Mouse (Mus musculus) central nervous system, embryonic 11.5 days (tissue): ENCODE data around the gene Eci1. TPM values are rescaled to one million over a fixed set of nuclear protein-coding genes. Genes with fewer than 3 reads are reported as not detected.

Experiments used
- polyA plus RNA-seq: library from polyadenylated mRNA; depleted of rRNA; stranded (reverse); fragments of >200 nt; gene quantifications from 2 replicates; pipeline ENCODE4 v1.2.3, GENCODE M21; 2012; rRNA removed

Eci1 gene
- 51.7 and 52.0 TPM in 2 replicates for polyA plus RNA-seq

DNA sequence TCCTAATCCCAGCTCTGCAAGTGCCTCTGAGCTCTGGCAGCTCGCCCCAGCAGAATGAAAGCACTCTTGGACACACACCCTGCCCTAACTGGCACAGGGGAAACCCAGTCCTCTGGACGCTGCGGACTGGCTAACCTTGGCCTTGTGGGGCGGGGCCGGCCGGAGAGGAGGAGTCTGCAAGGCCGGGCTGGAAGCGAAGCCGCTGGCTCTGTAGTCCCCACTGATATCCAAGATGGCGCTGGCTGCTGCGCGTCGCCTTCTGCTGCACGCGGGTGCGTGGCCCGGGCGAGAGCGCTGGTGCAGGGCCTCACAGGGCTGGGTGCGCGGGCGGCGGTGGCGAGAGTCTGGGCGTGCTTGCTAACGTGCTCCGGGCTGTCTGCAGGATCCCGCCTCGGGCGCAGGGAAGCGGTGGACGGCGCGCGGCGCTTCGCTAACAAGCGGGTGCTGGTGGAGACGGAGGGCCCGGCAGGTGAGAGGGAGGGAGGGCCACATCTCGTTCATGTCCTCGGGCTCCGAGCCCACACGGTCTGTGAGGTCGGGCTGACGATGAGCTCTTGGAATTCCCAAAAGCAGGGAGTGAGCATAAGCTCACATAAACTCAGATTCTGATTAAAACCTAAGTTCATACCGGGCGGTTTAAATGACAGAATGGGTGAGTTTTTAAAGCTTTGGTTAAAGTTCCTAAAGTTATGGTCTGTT lies at the start of gene Eci1:
Gene Eci1 (plus strand): TSS at position 171 of the 699 bp plus-strand sequence.

GRCm38 (mm10) chr17:24414230-24414976 lies 12.0 kb upstream of the Eci1 start, which contains the start of gene Rnps1:
TSS of gene Rnps1 (plus strand) at chr17:24414565.

GRCm38 (mm10) chr17:24442632-24443155 lies 16.3 kb downstream of the Eci1 start, which contains the start of gene Dnase1l2:
TSS of gene Dnase1l2 (minus strand) at chr17:24443105.

DNA sequence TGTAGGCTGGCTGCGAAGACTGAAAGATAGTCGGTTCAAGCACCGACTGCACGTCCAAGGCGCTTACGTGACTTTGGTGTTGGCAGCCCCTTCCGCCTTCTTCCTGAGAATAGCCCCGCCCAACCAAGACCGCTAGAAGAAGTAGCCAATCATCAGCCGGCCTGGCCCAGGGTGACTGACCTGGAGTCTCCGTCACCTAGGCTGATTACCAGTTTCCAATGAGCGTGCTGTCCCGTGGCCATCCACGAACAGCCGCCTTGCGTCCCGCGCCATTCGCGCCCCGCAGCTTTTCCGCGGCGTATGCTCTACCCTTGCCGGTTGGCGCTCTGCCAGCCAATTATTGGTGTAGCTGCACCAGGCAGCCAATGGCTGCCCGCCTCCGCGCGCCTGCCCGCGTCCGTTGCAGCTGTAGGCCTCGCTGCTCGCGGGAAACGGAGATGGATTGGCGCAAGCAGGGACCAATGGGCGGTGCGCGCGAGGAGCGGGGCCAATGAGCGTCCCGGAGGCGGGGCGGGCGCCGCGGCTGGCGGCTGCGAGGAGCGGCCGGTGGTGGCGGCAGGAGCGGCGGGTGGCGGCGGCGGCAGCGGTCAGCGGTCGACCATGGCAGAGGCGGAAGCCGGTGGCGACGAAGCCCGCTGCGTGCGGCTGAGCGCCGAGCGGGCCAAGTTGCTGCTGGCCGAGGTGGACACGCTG lies 43.6 kb downstream of the Eci1 start, which contains the start of the genes E4f1 and Pgp:
Gene E4f1 (minus strand): TSS at position 404 of the 693 bp plus-strand sequence.
Gene Pgp (plus strand): TSS at position 483 of the 693 bp plus-strand sequence.

DNA sequence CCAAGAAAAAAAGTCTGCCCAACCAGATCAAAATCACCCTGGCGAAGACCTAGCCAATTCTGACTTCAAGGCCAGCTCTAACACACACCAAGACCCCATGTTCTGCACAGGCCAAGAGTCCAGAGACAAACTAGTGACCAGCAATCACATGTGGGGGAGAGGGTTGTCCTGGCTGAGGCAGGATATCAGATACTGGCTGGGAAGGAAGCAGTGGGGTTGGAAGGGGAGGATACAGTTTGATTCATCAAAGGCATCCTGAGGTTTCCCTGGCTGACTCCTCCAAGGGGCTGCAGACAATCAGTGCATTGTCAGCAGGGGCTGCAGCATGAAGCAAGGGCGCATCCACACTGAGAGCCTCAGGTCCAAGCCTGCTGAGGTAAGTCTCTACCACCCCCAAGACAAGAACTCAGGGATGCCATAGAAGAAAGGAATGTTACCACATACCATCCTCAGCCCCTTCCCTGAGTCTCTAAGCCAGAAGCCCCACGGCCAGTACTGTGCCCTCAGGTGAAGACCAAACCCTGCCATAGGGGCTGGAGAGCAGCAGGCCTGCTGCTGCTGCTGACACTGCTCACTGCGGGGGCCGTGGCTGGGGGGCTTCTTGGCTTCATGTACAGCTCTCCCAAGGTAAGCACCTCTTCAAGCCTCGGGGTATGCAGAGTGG lies 47.3 kb downstream of the Eci1 start, which contains the start of gene Bricd5:
Gene Bricd5 (plus strand): TSS at position 273 of the 664 bp plus-strand sequence.

GRCm38 (mm10) chr17:24478663-24479380 lies 52.4 kb downstream of the Eci1 start, which contains the start of gene Mlst8:
TSS of gene Mlst8 (minus strand) at chr17:24479078.

DNA sequence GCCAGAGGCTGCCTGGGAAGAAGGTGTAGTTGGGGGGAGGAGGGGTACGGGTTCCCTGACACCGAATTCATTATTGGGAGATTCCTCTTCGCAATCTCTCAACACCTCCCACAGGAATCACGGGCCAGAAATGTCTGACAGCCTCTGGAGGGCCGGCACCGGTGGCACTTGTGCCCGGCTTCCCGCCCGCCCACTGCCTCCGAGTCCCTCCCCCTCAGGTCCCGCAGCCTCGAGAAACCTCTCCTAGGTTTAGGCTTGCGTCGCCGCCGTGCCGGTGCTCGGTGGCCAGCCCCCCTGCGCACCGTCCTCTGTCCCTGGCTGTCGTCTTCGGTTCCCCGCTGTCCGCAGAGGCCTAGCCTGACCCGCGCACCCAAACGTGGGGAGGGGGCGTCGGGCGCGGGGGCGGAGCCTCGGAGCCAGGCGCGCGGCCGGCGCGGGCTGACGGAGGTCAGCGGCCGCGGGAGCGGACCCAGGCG lies 61.8 kb downstream of the Eci1 start, which contains the start of gene Caskin1:
Gene Caskin1 (plus strand): TSS at position 416 of the 476 bp plus-strand sequence.

Other genes starting within 250 kb of the Eci1 start
- gene Tbc1d24, start 221.1 kb upstream of the Eci1 start, polyA plus RNA-seq = 20.8 and 26.1 TPM in 2 replicates
- 8.9 and 15.4 TPM in 2 replicates for gene Ntn3, start 217.1 kb upstream of the Eci1 start, polyA plus RNA-seq
- gene Tedc2, start 205.8 kb upstream of the Eci1 start, polyA plus RNA-seq = 35.9 and 38.6 TPM in 2 replicates
- gene Ccnf, start 175.2 kb upstream of the Eci1 start, polyA plus RNA-seq = 57.5 and 58.4 TPM in 2 replicates
- 0.02 and 0.25 TPM in 2 replicates for gene Abca17, start 75.6 kb upstream of the Eci1 start, polyA plus RNA-seq
- 12.7 and 15.1 TPM in 2 replicates for gene Abca3, start 74.7 kb upstream of the Eci1 start, polyA plus RNA-seq
- gene Rnps1, start 12.1 kb upstream of the Eci1 start, polyA plus RNA-seq = 387 and 433 TPM in 2 replicates
- 11.3 and 13.6 TPM in 2 replicates for gene Dnase1l2, start 16.5 kb downstream of the Eci1 start, polyA plus RNA-seq
- gene E4f1, start 43.7 kb downstream of the Eci1 start, polyA plus RNA-seq = 45.4 and 62.2 TPM in 2 replicates
- 39.5 and 70.0 TPM in 2 replicates for gene Pgp, start 43.8 kb downstream of the Eci1 start, polyA plus RNA-seq
- gene Bricd5, start 47.2 kb downstream of the Eci1 start, polyA plus RNA-seq = 0.65 and 0.66 TPM in 2 replicates
- 29.8 and 44.7 TPM in 2 replicates for gene Mlst8, start 52.4 kb downstream of the Eci1 start, polyA plus RNA-seq
- 28.4 and 30.5 TPM in 2 replicates for gene Caskin1, start 62.0 kb downstream of the Eci1 start, polyA plus RNA-seq
- 155 and 253 TPM in 2 replicates for gene Traf7, start 101.3 kb downstream of the Eci1 start, polyA plus RNA-seq
- gene Rab26, start 107.6 kb downstream of the Eci1 start, polyA plus RNA-seq = 1.1 and 1.8 TPM in 2 replicates
- 40.1 and 43.7 TPM in 2 replicates for gene Pkd1, start 123.2 kb downstream of the Eci1 start, polyA plus RNA-seq
- gene Tsc2, start 206.0 kb downstream of the Eci1 start, polyA plus RNA-seq = 98.5 and 150 TPM in 2 replicates
- gene Nthl1, start 206.0 kb downstream of the Eci1 start, polyA plus RNA-seq = 21.1 and 22.2 TPM in 2 replicates
- gene Slc9a3r2, start 223.7 kb downstream of the Eci1 start, polyA plus RNA-seq = 26.4 and 32.7 TPM in 2 replicates
- gene Npw, start 231.8 kb downstream of the Eci1 start, polyA plus RNA-seq = 0.26 TPM in 1 of 2 replicates, not detected in the other
- gene Zfp598, start 243.0 kb downstream of the Eci1 start, polyA plus RNA-seq = 71.2 and 73.0 TPM in 2 replicates